ENCODE assay signal across 8 mouse cellular contexts in the genomic region with DNA sequence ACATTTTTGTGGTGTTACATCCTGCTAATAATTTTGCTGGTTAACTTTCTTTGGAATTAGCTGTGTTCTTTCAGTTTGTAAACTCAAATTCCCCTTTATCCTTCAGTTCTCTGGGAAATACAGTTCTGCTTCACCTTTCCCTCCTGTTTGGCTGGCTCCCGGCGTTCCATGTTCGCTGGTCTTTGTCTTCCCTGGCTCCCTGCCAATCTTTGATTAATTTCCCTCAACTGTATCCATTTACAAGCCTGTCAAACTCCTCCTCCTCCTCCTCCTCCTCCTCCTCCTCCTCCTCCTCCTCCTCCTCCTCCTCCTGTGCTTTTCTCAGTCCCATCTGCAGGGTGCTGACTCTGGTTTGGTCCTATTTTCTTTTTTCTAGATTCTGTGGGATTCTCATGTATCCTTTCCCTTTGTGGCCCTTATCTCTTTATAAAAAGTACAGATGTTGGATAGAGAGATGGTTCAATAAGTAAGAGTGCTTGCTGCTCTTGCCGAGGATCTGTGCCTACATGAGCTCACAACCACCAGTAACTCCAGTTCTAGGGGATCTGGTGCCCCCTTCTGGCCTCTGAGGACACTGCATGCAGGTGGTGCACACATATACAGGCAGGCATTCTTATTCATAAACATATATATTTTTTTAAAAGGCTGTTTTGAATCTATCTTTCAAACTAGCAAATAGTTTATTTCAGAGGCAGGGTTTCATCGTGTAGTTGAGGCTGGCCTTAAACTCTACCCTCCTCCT. TPM values are rescaled to one million over a fixed set of nuclear protein-coding genes. Genes with fewer than 3 reads are reported as not detected.
DNase-seq lines count a peak whose midpoint lies in the region; ATAC-seq and TF ChIP-seq lines count a peak whose summit lies in the region.

No protein-coding gene starts in this region.

- WGBS in liver, adult 2 months: 39% methylated on average over 5 of the region's 5 CpGs
- WGBS in liver, embryonic 12.5 days (ENCODE audit: insufficient replicate concordance): 81% methylated on average over 5 of the region's 5 CpGs
- WGBS in liver, embryonic 14.5 days (ENCODE audit: insufficient replicate concordance): 71% methylated on average over 5 of the region's 5 CpGs

- DNase-seq in cerebellum, postnatal 10 days: peak; percentile 81 to 84
- no peak for DNase-seq in cerebellum, adult 11 months
- DNase-seq in liver, adult 2 months (ENCODE audit: extremely low read depth, low read depth, low spot score): peak; percentile 64
- DNase-seq in adrenal gland, adult 8-10 months: peak; percentile 63
- DNase-seq in gastrocnemius, postnatal 36 days: peak; percentile 28 to 40
- peak in 1 of 3 experiments; percentile 19 for DNase-seq in liver, embryonic 14.5 days (ENCODE audit: low read depth in 3 of 3, low spot score in 3 of 3)
- DNase-seq in spleen, postnatal 10 days (ENCODE audit: low spot score in 2 of 2): peak; percentile 26 to 74

- intact Hi-C loops in gastrocnemius, postnatal 36 days (cut with DNase I): no loop called here

- TF ChIP-seq EP300 in liver, embryonic 14.5 days (IDR thresholded peaks at IDR 0.05; ENCODE audit: low read depth): no peak

- no peak overlapping the region for H3K4me2 ChIP-seq in liver, embryonic 12.5 days
- no peak overlapping the region for H3K4me2 ChIP-seq in liver, embryonic 14.5 days (ENCODE audit: low read depth)

- TF ChIP-seq POLR2A in liver, adult 2 months (IDR thresholded peaks at IDR 0.05; ENCODE audit: extremely low read depth, insufficient read depth, low read length): no peak

- no peaks in the 10 kb centered on the region for H3K79me2 ChIP-seq in liver, adult 2 months (ENCODE audit: control insufficient read depth, insufficient read depth, low read length)

- H3K4me1 ChIP-seq in liver, adult 2 months (ENCODE audit: control insufficient read depth, insufficient read depth, low read length): no peaks in the 10 kb centered on the region
- no peaks in the 10 kb centered on the region for H3K4me1 ChIP-seq in liver, embryonic 12.5 days
- H3K4me1 ChIP-seq in liver, embryonic 14.5 days (replicated peaks; ENCODE audit: control insufficient read depth in 2 of 2, insufficient read depth in 2 of 2, low read length in 1 of 2): peaks cover 0 to 4% of the 10 kb centered on the region in 2 experiments; a peak in 2 of 4 replicates

- H3K9me3 ChIP-seq in liver, embryonic 12.5 days (replicated peaks): 0 out of 2 replicates have a peak, but pooled peaks cover 3% of the 10 kb centered on the region
- H3K9me3 ChIP-seq in liver, embryonic 14.5 days (ENCODE audit: control insufficient read depth, low read length): no peaks in the 10 kb centered on the region

- no peak overlapping the region for H3K27ac ChIP-seq in liver, adult 2 months (replicated peaks; ENCODE audit: insufficient read depth, low read depth, low read length)
- H3K27ac ChIP-seq in liver, embryonic 12.5 days: no peak overlapping the region
- no peak overlapping the region for H3K27ac ChIP-seq in liver, embryonic 14.5 days

- peak; percentile 81 for TF ChIP-seq CTCF in liver, adult 2 months (IDR thresholded peaks at IDR 0.05; ENCODE audit: low read depth, low read length)
- peak; percentile 82 for TF ChIP-seq CTCF in liver, embryonic 14.5 days (IDR thresholded peaks at IDR 0.05; ENCODE audit: low read depth)

- ATAC-seq in liver, embryonic 12.5 days: no peak
- no peak for ATAC-seq in liver, embryonic 14.5 days (ENCODE audit: insufficient read depth)

- no peaks in the 10 kb centered on the region for H3K27me3 ChIP-seq in liver, adult 2 months (ENCODE audit: control insufficient read depth, insufficient read depth, low read length)
- H3K27me3 ChIP-seq in liver, embryonic 12.5 days (replicated peaks): no peaks in the 10 kb centered on the region
- H3K27me3 ChIP-seq in liver, embryonic 14.5 days (ENCODE audit: control insufficient read depth, insufficient read depth, low read length): no peaks in the 10 kb centered on the region

- H3K4me3 ChIP-seq in liver, adult 2 months (ENCODE audit: insufficient read depth, low read depth, low read length): no peak overlapping the region
- no peak overlapping the region for H3K4me3 ChIP-seq in liver, embryonic 12.5 days
- no peak overlapping the region for H3K4me3 ChIP-seq in liver, embryonic 14.5 days (ENCODE audit: insufficient read depth in 1 of 2, low read depth in 2 of 2, low read length in 2 of 2)

- H3K36me3 ChIP-seq in liver, adult 2 months (ENCODE audit: control insufficient read depth, insufficient read depth, low read length): no peaks in the 10 kb centered on the region
- H3K36me3 ChIP-seq in liver, embryonic 12.5 days: peaks cover 20% of the 10 kb centered on the region
- H3K36me3 ChIP-seq in liver, embryonic 14.5 days (replicated peaks; ENCODE audit: control insufficient read depth, insufficient read depth, low read depth): no peaks in the 10 kb centered on the region

- H3K9ac ChIP-seq in liver, adult 2 months (ENCODE audit: low read depth, low read length): no peak overlapping the region
- no peak overlapping the region for H3K9ac ChIP-seq in liver, embryonic 12.5 days
- no peak overlapping the region for H3K9ac ChIP-seq in liver, embryonic 14.5 days (replicated peaks)

RNA-seq across cellular contexts. Expression of a gene that starts 13.6 kb away (rescaled TPM):
- total RNA-seq in liver, adult 2 months (2014; rRNA removed): 3.8 and 3.9 TPM in 2 replicates
- polyA plus RNA-seq in liver, adult 2 months (2012; rRNA removed): 1.5 and 2.4 TPM in 2 replicates
- polyA plus RNA-seq in liver, embryonic 12.5 days (2016; fragmentation: Nextera tagmentation; extraction: Ambion mirVana): 9.0 and 12.5 TPM in 2 replicates
- total RNA-seq in adrenal gland, adult 8-10 months (2022): 10 to 100 TPM; 57.8 to 90.2 (median 69.7) TPM
- total RNA-seq in gastrocnemius, postnatal 36 days (2021): 1 to 10 TPM; 3.3 to 3.7 TPM
- 1.3 and 2.1 TPM in 2 replicates for polyA plus RNA-seq in liver, embryonic 14.5 days (2012; rRNA removed)
- 6.4 and 7.3 TPM in 2 replicates for polyA plus RNA-seq in liver, embryonic 14.5 days (2014; fragmentation: Nextera tagmentation; extraction: Ambion mirVana)

Comparison
In these comparisons a context has a peak if more than half of its experiments do, and no peak if none do; other contexts are left out.
1. RNA of a gene that starts 13.6 kb away (total RNA-seq): 57.8 to 90.2 TPM in adrenal gland, adult 8-10 months; 3.8 to 3.9 TPM in liver, adult 2 months and 3.3 to 3.7 TPM in gastrocnemius, postnatal 36 days; every median in the first group is over 10 times any median in the second.